Mouse (Mus musculus) B cell, adult (primary cell): ENCODE measurements around the gene Gm4303. TPM values are rescaled to one million over a fixed set of nuclear protein-coding genes. Genes with fewer than 3 reads are reported as not detected.

Source experiments
- total RNA-seq: library from RNA; stranded (reverse); gene quantifications from 4 replicates; pipeline ENCODE4 v1.2.4, GENCODE M21; 2023; ENCODE audit not compliant: inconsistent age

Gm4303 gene
- not detected in 4 replicates for total RNA-seq

DNA sequence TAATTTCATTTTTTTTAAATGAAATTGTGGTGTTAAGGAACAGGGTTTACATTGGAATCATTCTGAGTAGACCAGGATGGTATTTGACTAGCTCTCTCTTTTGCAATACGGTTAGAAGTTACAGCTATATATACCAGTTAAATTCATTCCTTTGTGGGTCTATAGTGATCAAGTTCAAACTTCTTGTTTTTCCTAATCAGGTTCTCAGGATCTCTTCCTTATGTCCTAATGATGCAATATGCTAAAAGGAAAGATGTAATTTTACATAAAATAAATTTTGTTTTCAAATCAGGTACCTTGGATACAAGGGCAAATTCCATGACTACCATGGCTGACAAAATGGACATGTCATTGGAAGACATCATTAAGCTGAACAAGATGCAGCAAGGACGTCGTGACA, at the start of gene Gm4303:
Gene Gm4303, plus strand, starts transcription at position 301 of the 400 bp plus-strand sequence.

GRCm38 (mm10) chr10:100335376-100335775, 10.4 kb upstream of the Gm4303 start, which contains the start of gene Gm4301:
Gm4301 (plus strand) TSS chr10:100335676.

DNA sequence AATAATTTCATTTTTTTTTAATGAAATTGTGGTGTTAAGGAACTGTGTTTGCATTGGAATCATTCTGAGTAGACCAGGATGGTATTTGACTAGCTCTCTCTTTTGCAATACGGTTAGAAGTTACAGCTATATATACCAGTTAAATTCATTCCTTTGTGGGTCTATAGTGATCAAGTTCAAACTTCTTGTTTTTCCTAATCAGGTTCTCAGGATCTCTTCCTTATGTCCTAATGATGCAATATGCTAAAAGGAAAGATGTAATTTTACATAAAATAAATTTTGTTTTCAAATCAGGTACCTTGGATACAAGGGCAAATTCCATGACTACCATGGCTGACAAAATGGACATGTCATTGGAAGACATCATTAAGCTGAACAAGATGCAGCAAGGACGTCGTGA, 5.2 kb upstream of the Gm4303 start, which contains the start of gene Gm4302:
Gene Gm4302, plus strand, starts transcription at position 301 of the 400 bp plus-strand sequence.

GRCm38 (mm10) chr10:100350793-100351192, 5.0 kb downstream of the Gm4303 start, which contains the start of gene Gm4305:
Gm4305 (plus strand) TSS chr10:100351093.

DNA sequence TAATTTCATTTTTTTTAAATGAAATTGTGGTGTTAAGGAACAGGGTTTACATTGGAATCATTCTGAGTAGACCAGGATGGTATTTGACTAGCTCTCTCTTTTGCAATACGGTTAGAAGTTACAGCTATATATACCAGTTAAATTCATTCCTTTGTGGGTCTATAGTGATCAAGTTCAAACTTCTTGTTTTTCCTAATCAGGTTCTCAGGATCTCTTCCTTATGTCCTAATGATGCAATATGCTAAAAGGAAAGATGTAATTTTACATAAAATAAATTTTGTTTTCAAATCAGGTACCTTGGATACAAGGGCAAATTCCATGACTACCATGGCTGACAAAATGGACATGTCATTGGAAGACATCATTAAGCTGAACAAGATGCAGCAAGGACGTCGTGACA, 15.3 kb downstream of the Gm4303 start, which contains the start of gene Gm4307:
Gene Gm4307, plus strand, starts transcription at position 301 of the 400 bp plus-strand sequence.

GRCm38 (mm10) chr10:100382460-100382859, 36.7 kb downstream of the Gm4303 start, which contains the start of gene Gm4312:
Gm4312 (minus strand) TSS chr10:100382560.

Other genes with a start within 250 kb of the Gm4303 start
- not detected in 4 replicates for gene Gm4301, start 10.3 kb upstream of the Gm4303 start, total RNA-seq
- not detected in 4 replicates for gene Gm4302, start 5.1 kb upstream of the Gm4303 start, total RNA-seq
- not detected in 4 replicates for gene Gm4305, start 5.1 kb downstream of the Gm4303 start, total RNA-seq
- gene Gm4307, start 15.4 kb downstream of the Gm4303 start, total RNA-seq, result not detected in 4 replicates
- gene Gm4312, start 36.6 kb downstream of the Gm4303 start, total RNA-seq, result not detected in 4 replicates
- 1.4 to 2.5 TPM (median 1.7 TPM) in 4 replicates for gene Tmtc3, start 141.4 kb downstream of the Gm4303 start, total RNA-seq
- 2.9 to 4.9 TPM (median 3.2 TPM) in 4 replicates for gene Cep290, start 141.6 kb downstream of the Gm4303 start, total RNA-seq
- gene 4930430F08Rik, start 244.5 kb downstream of the Gm4303 start, total RNA-seq, result 3.3 to 8.0 TPM (median 4.8 TPM) in 4 replicates
- gene 1700017N19Rik, start 244.5 kb downstream of the Gm4303 start, total RNA-seq, result not detected in 4 replicates